Mouse (Mus musculus) right cerebral cortex, adult 2 months (tissue): ENCODE results near the gene Pdzk1.

Source experiments
- DNase-seq, 2 experiments: peaks; one replicate each; pipeline ENCODE4 v3.0.0; 2021 to 2022; ENCODE audit warnings: low spot score in 2 of 2

The Pdzk1 gene

GRCm38 (mm10) chr3:96828984-96829383 lies at the start of gene Pdzk1, which contains the start of gene Cd160:
TSS of gene Pdzk1 (plus strand) at chr3:96829284.
TSS of gene Cd160 (minus strand) at chr3:96829351.
- no peak for DNase-seq

GRCm38 (mm10) chr3:96782236-96782635 lies 46.8 kb upstream of the Pdzk1 start:
- DNase-seq: no peak

- DNase-seq: no peak
Measured at GRCm38 (mm10) chr3:96787784-96788183, 41.3 kb upstream of the Pdzk1 start.

- no peak for DNase-seq
Measured at GRCm38 (mm10) chr3:96788506-96788905, 40.6 kb upstream of the Pdzk1 start.

DNA sequence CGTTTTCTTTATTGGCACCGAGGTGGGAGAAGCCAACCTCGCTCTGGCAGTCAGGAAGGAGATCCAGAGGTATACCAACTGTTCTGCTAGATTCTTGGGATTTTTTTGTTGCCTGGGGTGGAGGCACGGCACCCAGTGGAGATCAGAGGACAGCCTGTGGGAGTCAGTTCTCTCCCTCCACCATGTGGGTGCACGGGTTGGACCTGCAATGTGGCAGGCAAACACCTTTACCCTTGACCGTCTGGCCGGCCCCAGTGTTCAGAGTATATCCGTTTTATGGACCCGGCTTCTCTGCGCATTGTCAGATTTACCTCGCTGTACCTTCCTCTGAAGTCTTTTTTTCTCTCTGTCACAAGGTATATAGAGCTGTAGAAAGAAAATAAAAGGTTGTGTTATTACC lies 28.8 kb upstream of the Pdzk1 start:
- no peak for DNase-seq

DNA sequence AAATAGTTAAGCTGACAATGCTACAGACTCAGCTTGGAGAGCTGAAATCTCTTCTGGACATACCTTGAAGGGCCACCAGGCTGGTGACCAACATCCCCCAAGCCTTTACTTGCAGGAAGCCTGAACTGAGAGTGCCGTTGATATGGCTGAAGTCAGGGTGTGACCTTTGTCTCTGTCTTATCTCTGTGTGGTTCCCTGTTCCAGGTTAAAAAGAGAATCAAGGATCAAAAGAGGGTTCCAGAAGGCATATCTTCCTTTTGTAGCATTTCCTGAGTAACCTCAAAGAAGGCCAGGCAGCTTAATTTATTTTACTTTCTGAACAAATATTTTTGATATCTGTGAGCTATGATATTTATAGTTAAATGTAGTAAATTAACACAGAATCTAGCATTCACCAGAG lies 26.9 kb upstream of the Pdzk1 start:
- no peak for DNase-seq

GRCm38 (mm10) chr3:96808136-96808535 lies 20.9 kb upstream of the Pdzk1 start:
- no peak for DNase-seq

DNA sequence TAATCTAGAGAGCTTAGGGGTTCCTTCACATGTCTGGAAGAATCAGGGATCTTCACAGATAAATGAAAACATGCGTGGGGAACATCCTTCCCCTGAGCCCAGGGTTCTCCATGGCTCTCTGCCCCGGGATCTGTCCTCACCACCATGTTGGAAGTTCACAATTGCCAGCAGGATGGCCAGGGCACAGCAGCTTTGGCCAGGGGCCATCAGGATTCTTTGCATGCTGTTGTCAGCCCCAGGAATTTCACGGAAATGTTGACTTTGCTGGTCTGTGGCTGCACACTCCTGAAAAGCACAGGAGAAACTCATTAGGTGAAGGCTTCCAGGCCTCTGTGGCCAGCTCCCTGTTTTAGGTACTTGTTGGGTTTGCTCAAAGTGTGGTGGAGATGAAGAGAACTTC lies 20.4 kb upstream of the Pdzk1 start:
- no peak for DNase-seq

GRCm38 (mm10) chr3:96811232-96811631 lies 17.9 kb upstream of the Pdzk1 start:
- DNase-seq: no peak

- peak; percentile 83 to 84 for DNase-seq
Measured at GRCm38 (mm10) chr3:96812395-96813091, 16.5 kb upstream of the Pdzk1 start.

- DNase-seq: peak; percentile 11 to 41
Measured at GRCm38 (mm10) chr3:96813106-96813505, 16.0 kb upstream of the Pdzk1 start.

GRCm38 (mm10) chr3:96813591-96814244 lies 15.4 kb upstream of the Pdzk1 start:
- DNase-seq: no peak

GRCm38 (mm10) chr3:96814342-96814741 lies 14.7 kb upstream of the Pdzk1 start:
- DNase-seq: no peak

DNA sequence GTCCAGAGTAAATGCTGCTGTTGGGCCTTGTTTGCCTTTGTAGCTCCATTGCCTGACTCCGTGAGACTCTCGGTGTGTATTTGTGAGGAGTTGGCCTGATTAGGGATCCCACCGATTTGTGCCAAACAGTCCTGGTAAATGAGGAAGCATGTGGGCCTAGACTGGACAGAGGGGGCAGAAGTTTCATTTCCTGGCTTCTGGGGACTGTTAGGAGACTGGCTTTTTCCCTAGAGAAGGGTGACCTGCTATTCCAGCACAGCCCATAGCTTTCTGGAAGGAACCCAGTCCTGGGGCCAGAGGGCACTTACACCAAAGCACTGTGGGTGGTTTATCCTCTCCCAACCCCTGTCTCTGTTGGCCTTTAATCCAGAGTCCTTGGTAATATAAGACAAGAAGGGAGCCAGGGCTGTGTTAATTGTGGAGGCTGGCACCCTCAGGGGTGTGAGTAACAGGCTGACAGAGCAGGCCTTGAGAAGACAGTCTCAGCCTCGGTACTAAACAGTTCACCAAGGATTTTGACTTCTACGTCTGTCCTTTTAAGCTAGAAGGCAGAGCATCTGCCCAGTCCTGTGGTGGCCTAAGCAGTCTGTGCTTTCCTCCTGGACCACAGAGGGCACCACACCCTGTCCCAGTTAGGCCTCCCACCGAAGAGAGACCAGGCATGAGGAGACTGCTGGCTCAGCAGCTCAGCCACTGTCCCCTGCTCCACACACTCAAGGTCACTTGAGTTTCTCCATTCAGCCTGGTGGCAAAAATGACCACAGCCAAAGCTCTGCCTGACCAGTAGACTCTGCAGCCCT lies 8.8 kb upstream of the Pdzk1 start:
- DNase-seq: no peak

DNA sequence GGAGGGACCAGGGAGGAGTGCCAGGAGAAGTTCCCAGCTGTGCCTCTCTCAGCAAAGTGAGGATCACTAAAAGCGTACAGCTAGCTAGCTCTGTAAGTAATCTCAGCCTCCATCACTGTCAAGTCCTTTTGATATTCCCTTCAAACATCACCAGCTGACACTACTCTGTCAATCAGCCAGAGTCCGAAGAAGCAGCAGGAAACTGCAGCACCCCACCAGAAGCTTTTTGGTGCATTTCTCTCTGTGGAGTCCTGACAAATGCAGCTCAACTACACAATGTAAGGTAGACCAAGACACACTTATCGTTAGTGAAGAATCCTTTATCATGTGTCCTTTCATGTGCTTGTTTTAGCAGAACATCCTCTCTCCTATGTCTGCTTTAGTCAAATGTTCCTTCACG lies 7.5 kb upstream of the Pdzk1 start:
- DNase-seq: no peak

- no peak for DNase-seq
Measured at GRCm38 (mm10) chr3:96823701-96824100, 5.4 kb upstream of the Pdzk1 start.

GRCm38 (mm10) chr3:96824614-96825013 lies 4.5 kb upstream of the Pdzk1 start:
- DNase-seq: no peak

DNA sequence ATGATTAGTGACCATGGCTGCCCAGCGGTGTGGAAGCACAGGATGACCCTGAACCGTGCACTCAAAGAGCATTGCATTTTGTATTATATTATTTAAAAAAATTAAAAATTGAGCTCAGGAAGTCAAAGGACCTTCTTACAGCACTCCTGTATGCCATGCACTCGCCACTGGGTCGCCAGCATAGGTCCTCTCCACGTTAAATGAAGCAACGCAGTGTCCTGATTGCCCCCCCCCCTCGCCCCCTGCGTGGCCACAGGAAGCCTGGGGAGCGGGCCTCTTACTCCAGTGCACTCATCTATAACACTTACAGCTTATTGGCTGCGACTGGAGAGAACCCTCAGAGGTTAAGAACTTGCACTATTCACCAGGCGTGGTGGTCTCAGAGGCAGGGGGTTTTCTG lies 3.8 kb upstream of the Pdzk1 start:
- no peak for DNase-seq

DNA sequence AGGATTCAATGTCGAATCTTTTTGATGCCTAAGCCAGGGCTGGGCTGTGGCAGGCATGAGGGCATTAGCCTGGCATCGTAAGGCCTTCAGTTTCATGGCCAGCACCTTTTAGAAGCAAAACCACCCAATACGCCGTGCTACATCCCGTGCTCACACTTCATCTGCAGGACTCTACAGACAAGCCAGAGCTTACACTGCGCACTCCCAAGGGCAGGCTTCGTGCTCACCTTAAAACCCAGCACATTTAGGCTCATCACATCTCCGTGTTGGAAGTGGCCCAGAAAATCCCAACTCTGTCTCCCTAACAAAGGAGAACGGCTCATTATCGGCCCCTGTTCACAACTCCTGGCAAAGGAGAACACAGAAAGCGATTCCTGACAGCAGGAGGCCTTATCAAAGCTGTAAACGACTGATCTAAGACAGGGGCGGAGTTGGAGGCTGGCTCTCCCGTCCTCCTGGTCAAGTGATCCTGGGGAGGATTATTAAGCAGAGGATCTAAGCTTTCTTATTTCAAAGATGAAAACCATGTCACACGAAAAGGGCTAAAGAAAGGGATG lies 698 bp upstream of the Pdzk1 start:
- no peak for DNase-seq

DNA sequence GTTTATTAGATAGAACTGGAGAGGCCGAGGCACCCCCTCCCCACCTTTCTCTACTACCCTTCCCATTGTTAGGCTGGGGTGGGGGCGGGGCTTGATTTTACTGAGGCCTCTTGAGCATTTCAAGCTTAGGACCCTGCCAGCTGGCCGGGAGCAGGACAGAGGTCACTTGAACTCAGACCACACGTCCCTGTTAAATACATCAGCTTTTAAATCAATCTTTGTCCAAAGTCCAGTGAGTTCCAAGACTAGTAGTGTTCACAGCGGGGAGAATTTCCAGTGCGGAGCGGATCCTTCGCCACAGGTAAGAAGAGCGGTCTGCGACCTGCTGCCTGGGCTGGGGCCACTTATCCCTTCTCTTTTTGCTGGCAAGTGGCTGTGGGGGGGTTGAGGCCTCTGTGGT lies 772 bp downstream of the Pdzk1 start:
- no peak for DNase-seq

DNA sequence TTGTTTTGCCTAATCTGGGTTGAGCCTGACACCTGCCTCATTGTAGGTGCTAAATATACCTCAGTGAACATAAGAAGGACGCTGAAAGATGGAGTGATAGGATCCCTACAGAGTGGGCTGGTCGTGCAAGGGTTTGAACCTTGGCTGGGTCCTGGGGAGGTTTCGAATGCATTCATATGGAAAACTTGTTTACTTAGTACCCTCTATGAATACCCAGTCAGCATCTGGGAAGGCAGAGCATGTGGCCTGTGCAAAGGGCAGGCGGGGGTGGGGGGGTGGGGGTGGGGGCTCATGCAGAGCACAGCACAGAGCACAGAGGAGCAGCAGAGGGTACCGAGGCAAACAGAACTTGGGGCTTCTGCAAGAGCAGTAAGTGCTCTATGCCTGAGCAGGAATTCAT lies 3.8 kb downstream of the Pdzk1 start:
- no peak for DNase-seq

DNA sequence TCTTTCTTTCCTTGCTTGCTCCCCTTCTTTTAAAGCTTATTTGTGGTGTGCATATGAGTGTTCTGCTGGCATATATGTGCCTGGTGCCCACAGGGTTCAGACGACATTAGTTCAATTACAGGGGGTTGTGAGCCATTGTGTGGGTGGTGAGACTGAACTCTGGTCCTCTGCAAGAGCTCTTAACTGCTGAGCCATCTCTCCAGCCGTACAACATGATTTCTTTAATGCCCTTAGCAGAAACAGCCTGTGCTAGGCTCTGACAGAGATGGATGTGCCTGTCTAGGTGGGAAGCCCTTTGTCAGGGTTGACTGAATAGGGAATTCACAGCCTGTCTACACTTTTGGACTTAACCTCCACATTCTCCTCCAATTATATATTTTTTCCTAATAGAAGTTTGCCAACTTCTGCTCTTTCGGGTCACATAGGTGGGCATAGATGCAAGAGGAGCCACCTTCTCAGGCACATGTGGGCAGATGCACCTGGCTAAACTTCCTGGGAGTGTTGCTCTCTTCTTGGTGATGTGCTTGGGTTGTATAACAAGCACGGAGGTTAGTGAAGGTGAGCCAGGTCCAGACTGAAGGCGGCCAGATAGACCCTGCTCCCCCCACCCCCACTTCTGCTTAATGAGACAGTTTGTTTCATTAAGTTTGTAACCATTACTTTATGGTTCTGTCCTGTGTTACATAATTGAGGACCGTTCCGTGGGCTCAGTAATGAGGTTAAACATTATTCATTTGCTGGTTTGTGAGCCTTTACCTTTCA lies 5.7 kb downstream of the Pdzk1 start:
- no peak for DNase-seq
